Mouse (Mus musculus) adrenal gland, postnatal 14 days (tissue): ENCODE measurements at regions not wholly inside any gene's neighbourhood (a gene's known extent, or its start where the extent isn't known, plus 50 kb on each side); places are given as distances from the start of the nearest gene placed in this dataset.

Source experiments
- DNase-seq: peaks from one replicate; pipeline ENCODE4 v3.0.0; 2021; ENCODE audit warnings: mixed read lengths

DNA sequence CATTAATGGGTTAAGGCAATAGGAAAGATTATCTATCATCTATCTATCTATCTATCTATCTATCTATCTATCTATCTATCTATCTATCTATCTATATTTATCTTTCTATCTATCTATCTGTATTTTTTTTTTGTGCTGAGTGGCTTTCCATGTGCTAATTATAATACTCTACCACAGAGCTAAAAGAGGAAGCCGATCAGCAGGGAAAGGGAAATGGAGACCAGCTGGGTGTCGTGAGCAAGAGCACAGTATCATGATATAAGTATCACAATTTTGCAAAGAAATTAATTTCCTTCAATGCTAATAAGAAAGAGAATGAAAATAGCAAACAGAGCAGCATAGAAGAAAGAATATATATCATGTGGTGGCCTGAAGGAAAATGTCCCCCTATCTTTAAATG lies 69.6 kb downstream of the Cldn1 start:
- no peak for DNase-seq

DNA sequence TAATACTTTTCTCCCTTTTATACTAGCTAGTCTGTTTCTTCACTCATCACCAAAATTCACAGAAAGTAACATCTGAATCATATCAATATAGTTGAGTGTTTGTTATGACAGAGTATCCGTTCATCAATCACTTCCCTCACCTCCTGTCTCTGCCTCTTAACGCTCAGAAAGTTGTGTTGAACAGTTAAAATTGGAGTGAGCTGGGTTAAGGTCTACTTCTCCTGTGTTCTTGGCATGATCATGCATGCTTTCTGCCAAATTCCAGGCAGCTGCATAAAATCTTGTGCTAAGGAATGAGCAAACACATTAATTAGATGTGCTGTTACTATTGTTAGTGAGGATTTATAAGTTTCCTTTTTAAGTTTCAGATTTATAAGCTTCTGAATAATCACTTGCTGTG lies 79.9 kb downstream of the Cldn1 start:
- DNase-seq, result no peak

DNA sequence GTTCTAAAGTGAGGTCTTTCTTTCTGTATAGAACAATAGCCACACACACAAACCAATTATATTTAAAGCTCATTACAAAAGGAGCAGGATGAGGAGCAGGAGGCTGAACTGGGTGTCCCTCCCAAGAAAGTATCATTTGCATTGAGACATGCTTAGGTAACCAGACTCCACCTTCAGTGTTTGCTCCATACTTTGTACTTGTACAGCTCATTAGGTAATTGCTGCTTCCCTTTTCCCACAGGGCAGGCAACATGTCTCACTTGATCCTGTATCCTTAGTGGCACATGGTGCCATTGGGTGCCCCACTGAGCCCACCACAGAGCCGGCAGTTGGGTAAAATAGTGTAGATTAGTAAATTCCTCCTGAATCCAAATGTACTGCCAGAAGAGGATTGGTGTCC lies 86.0 kb downstream of the Cldn1 start:
- no peak for DNase-seq

DNA sequence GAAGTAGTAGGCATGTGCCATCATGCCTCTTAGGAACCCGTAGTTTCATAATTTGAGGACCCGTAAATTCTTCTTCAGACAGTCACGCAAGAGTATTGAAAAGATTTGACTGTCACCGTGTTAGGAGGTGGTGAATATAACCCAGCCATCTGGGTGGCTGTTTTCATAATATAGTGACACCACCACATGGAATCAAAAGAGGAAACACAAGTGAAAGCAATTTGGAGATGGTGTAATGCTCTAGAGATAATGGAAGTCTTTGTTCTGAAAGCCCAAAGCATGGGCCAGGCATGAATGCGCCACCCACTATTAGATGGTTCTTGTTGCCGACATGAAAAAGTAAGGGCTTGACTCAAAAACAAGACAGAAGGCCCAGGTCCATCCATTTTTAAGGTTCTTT lies 86.9 kb downstream of the Cldn1 start:
- DNase-seq, result no peak

DNA sequence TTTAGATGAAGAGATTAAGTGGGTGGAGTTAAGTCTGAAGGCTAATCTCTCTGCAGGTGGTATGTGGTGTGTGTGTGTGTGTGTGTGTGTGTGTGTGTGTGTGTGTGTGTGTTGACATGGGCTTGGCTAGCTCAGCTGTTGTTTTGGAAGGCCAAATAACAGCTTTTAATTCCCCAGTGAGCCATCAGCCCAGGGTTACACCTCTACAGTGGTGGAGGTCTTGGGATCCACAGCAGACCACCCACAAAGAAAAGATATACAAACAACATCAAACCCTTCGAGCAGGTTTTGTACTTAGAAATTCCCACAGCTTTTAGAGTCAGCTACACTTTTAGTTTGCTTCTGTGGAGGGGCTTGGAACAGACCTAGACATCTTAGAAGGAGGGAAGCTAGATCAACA lies 89.2 kb downstream of the Cldn1 start:
- DNase-seq, result no peak

DNA sequence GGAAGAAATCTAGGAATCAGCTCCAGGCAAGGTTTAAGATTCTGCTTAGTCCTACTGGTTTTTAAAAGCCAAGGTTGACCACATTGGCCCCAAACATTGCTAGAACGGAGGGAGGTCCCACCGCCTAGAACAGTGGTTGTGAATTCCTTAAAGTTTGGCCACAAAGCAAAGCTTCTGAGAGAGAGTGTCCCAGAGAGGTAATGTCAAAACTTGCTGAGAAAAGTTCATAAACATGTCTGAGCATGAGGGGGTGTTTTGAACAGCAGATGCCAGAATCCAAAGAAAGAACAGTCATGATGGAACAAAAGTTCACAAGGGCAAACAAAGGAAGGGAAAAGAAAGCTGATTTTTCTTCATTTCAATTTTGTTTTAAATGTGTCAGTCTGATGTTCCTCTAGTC lies 90.1 kb downstream of the Cldn1 start:
- DNase-seq, result no peak

DNA sequence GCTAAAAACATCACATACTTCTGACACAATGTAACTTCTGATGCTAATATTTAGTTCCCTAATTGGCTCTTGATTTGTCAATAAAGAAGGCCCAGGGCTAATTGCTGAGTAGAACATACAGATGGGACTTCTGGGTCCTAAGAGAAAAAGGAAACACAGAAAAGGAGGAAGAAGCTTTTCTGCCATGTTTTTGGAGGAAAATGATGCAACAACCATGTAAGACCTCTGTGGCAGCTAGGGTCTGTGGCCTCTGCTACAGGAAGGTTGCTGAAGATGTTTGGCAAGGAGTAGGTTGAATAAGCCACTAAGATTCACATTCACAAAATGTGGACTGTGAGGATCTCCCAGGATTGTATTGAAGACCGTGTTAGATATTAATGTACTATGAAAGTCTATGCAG lies 94.9 kb downstream of the Cldn1 start:
- no peak for DNase-seq

DNA sequence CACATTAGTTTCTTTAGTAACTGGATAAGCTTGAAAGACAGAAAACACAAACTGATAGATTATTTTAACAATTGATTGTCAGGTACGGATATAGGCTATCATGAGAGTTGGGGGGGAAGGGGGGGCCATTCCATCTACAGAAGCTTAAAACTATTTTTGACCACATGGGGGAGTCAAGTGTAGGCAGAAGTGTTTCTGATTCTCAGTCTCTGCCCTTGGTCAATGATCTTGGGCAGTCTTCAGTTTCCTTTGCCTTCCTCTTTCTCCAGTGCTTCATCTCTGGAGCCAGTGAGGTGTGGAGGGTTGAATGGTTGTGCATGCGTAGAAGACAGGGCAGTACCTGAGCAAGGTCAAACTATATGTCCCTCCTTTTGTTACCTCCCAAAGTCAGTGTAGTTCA lies 118.8 kb downstream of the Cldn1 start:
- DNase-seq, result no peak

DNA sequence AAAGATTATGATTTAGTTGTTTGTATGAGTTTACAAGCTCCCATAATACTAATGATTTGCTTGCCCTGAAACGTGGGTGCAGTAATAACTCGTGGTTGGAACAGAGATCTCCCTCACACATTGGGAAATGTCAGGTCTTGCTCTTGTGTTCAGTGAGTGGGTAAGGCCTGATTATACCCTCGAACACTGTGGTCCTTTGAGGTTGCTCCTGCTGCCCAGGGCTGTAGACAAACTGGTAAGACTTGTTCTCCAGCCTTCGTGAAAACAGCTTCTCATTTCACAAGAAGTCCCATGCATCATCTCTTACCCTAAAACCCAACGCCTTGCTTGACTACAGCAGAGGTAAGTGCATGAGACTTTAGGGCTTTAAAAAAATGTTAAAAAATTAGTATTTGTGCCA lies 119.9 kb downstream of the Cldn1 start:
- DNase-seq, result no peak

DNA sequence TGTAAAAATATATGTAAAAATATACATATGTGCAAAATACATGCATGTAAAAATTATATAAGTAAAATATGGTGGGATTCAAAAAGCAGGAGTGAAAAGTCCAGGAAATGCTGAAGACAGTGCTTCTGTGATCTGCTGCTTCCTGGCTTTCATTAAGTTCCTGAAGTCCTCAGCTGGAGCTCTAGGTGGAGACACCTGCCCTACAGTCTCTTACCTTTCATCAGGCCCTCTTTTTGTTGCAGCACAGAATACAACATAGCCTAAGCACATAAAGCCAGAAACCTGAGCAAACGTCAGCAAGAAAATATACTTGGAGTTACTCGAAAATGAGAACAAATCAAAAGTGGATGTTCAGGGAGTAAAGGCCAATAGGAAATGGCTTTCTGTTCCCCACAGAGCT lies 120.6 kb downstream of the Cldn1 start:
- DNase-seq, result no peak

DNA sequence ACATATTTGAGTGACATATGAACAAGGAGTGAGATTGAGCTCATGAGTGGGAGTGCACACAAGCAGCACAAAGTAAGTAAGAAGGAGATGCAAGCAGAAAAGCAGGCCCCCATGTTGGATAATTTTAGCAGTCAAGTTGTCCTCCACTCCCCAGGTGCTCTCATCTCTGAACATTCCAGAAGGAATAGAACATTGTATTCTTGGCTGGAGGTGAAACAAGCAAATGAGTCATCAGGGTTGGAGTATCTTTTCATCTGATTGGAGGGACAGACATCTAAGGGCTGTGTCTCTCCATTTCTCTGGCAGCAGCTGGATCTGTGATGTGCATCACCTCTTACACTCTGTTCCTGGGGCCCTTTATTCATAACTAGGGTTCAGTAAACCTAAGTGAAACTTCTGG lies 122.7 kb downstream of the Cldn1 start:
- DNase-seq, result no peak

DNA sequence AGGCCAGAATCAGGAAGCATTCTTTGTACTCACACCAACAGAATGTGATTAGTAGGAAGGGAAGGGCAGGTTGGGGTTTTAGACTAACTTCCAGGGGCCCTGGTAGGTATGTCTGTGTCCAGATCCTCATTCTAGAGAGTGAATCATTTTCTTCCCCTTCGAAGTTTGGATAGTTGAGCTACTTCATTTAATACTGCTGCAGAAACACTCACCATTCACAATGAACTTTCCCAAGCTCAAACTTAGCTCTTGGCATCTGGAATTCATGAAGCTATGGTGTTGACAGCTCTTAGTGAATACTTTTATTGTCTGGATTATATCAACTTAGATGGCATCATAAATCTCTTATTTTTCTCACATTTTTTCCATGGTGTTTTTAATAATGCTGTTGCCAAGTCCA lies 123.7 kb downstream of the Cldn1 start:
- no peak for DNase-seq

DNA sequence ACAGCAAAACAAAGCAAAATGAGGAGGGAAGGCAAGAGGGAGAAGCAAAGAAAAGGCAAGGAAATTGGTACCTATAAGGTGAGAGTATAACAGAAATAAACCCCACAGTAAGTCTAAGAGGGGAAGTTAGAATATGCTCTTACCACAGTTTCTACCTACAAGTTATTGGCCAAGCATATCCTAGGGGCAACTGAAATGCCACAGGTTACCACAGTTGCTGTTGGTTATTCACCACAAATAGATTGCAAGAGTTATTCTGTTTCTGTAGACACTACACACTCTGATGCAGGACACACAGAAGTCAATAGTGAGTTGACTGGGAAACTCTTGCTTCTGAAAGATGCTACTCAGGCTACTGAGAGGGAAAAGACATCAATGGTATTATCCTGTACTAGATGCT lies 129.7 kb upstream of the P3h2 start:
- no peak for DNase-seq

DNA sequence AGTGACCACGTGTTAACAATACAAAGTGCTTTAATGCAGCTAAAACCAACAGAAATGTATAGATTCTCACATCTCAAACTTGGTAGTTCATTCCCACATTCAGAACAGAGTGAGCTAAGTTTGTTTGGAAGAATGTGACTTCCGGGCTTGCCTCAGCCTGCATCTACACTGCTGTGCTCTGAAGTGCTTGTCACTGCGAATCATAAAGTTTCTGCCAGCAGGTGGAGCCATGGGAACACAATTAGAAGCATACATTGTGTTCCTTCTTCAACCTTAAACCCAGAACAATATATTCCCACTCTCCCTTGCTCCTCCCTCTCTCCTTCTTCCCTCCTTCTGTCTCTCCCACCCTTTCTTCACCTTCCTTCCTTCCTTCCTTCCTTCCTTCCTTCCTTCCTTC lies 128.5 kb upstream of the P3h2 start:
- DNase-seq, result peak; percentile 79

DNA sequence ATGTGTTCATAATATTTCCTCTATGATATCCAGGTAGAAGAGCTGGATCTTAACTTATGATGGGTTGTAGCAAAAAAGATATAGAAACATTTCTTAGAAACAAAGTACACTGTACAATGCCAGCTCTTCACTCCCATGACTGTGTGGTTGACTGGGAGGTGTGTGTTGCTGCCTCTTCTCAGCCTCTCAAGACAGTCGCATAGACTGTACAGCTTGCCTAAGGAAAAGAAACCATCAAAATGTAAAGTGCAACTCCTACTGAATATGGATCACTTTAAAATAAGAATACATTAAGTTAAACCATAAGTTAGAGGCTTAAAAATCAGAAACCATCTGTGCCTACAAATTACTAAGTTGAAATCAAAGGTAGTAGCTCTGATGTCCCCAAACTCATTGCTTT lies 125.5 kb upstream of the P3h2 start:
- no peak for DNase-seq

DNA sequence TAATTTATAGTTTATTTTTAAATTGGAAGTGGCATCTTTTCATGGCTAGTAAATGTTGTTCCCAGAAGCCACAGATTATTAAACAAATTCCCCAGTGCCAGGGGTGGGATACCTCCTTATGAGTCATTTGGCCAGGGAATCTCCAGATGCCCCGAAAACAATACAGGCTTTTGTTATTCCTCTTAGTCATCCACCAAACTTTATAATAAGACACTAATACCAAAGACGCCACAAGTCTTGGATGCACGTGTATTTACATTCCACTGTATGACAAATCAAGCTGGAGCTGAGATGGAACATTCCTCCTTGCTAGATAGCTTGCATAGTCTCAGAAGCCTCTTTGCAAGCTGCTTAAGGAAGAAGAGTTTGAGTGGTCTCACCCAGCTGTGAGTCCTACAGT lies 105.8 kb upstream of the P3h2 start:
- DNase-seq, result no peak

DNA sequence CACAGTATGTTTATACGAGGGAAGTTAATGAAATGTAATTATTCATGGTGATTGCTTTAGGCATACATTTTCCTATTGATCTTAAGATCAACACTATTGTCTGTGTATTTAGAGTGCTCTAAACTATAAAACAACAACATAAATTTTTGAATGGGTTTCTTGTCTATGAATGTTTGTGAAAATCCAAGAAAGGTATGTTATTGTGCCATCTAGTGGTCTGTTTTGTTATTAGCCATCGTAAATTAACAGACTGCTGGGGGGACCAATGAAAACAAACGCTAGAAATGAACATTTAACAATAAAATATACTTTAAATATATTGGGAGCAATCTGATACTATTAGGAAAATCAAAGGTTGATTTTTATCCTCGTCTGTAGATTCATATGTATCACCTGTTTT lies 93.5 kb upstream of the P3h2 start:
- DNase-seq, result no peak

DNA sequence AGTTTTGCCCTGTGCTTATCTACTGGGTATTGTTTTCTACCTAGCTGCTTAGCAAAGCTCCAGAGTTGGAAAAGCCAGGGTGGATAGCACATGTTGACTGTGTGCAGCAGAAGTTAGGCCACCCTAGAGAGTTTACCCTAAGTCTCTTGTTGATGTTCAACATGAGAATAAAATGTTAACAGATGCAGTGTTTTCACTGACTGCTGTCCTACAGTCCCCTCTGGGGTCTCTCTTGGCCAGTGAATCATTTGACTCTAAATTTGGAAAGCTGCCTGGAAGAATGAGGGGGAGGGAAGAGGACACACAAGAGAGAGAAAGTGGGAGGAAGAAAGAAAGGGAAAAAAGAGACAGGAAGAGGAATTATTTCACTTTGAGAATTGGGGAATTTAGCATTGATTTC lies 90.8 kb upstream of the P3h2 start:
- DNase-seq, result no peak

DNA sequence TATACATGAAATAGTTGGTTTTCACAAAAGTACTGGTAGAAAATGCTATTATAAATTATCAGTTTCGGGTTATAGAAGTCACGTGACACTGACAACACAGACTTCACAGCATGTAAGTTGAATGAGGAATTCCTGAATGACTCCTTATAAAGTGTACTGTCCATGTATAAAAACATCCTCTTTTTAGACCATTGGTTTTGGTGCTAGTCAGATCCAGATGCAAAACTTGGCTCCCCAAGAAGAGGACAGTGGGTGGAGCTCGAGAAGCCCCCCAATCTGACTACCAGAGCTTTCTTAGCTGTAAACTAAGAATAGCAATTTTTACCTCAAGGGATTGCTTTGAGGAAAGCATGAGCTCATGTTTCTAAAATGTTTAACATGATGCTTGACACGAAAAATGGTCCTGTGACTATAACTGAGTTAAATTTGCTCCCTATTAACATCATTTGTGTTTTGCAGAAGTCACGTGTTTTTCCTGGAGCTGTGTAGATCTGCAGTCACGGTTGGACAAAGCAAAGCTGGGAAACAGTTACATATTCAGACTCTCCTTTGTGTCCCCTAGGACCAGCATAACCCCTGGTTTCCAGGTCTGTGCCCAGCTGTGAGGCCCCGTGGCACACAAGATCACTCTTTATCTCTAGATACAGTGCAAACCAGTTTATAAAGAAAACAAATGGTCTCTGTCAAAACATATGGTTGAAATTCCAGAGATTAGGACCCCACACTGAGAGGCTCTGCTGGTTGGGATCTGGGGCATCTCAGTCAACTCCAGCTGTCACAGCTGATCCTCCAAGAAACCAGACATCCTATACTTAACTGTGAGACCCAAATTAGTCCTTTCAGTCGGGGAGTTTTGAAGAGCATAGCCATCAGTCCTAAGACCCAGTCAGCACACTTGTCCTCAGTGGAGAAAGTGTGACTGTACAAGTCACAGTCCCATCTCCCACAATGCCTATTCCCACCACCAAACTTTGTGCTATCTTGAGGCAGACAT lies 80.0 kb upstream of the P3h2 start:
- DNase-seq, result no peak

DNA sequence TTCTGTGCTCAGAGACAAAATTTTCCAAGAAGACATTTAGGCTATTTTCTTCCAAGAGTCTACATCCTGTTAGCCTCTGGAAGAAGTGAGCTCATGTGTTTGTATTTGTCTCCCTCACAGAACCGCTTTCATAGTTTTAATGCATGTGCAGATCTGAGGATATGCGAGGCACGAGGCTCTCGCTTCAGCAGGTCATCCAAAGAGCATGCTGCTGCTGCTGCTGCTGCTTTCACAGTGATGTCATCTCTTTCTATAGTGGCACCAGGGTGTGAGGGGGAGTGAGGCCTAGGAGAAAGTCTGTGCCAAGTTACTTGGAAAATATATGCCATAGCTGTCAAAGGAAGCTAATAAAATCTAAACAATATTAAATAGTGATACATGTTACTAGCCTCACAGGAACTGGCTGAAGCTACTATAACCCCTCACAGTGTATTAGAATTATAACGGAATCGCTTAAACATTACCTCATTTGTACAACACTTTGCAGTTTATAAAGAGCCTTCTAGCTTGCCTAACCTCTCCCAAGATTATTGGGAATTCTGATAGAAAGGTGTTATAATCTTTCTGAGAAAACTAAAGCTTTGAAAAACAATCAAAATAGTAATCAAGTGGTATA lies 79.2 kb upstream of the P3h2 start:
- DNase-seq, result no peak

DNA sequence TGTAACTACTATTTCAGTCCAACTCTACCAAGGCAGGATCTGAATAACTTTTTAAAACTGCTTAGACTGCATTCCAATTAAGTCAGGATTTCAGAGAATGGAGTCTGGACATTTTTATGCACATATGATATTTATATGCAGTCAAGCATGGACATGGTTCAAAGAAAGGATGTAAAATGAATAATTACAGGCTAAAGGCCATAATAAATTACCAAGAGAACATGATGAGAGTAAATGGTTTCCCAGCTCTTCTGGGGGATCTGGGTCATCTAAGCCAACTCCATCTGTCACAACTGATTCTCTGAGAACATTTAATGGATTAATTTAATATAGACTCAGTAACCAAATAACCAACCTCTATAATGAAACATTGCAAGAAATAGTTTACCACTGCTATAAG lies 77.9 kb upstream of the P3h2 start:
- DNase-seq, result no peak

DNA sequence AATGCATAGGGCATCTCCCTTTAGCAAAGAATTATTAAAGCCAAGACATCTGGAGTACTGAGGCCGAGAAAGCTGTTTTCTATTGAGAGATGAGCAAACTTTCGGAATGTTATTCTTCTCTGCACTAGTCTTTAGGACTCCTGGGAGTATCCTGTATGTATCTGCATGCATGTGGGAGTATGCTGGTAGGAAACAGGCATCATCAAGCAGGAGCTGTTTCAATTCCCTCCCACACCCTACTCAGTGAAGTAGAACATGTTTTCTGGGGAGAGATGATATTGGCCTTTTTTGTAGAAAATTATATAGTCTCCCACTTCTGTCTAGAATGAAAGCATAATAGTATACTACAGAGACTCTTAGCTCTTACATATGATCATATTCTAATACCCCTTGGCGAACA lies 76.1 kb upstream of the P3h2 start:
- no peak for DNase-seq

DNA sequence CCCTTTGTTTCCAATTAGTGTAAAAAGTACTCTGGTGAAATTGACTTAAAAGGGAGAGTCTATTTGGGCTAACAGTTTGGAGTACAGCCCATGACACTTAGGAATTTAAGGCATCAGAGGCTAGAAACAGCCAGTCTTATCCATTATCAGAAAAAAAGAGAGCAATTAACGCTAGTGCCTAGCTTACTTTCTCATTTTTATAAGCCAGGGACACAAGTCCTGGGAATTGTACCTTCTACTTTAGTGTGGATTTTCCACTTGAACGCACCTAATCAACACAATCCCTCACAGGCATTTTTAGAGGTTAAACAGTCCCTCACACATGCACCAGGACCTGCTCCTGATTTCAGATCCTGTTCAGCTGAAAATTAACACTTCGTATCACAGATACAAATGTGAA lies 65.9 kb upstream of the P3h2 start:
- no peak for DNase-seq

DNA sequence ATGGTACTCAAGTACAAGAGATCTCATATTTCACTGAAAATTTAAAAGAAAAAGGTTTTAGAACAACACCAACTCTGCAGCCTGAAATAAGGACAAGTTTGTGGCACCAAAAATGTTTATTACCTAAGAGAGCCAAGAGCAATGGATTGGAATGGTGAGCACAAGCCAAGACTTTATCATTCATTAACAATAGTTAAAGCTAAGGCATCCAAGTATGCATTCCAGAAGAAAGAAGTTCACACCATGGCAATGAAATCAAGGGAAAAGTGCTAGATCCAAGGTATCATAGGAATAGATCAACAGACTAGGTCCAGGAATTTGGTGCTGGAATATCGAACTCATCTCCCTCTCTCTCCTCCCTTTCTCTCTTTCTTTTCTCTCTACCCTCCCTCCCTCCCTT lies 63.8 kb upstream of the P3h2 start:
- DNase-seq, result no peak
